Mouse (Mus musculus): ENCODE measurements at regions not wholly inside any gene's neighbourhood (a gene's known extent, or its start where the extent isn't known, plus 50 kb on each side); places are given as distances from the start of the nearest gene placed in this dataset.

DNA sequence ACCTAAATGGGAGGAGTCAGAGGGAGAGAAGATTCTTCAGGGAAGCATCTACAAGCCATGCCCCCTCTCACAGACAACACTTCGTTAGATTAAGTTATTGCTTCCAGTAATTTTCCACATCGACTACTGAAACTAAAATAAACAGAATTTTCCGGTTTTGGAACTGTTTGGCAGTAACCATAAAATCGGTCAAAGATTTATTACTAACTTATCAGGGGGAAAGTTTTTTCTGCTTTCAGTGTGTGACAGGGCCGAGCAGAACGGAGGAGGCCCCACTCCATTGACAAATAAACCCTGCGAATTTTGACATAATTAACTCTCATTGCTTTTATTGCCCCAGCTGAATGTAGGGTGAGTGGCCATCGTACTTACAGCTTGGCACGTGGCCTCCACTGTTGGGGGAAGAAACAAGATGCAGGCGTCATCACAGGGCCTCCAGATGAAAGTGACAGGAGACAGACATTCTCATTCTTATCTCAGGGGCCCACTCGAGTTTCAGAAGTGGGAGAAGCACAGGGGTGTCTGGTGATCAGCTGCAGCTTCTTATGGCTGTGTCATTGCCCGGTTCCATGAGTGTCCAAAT is 229.6 kb upstream of the Foxq1 start:
- TF ChIP-seq CTCF (IDR thresholded peaks at IDR 0.05; ENCODE audit: borderline replicate concordance, insufficient read depth, low read length), result no peak
- TF ChIP-seq POLR2A (IDR thresholded peaks at IDR 0.05; ENCODE audit: low read depth, low read length), result no peak
